ENCODE assay signal across 23 mouse cellular contexts in genomic region chr1:51126425-51126765, GRCm38 (mm10).
DNase-seq lines count a peak whose midpoint lies in the region; ATAC-seq and TF ChIP-seq lines count a peak whose summit lies in the region.
"Had no signal": no experiment of that assay in that cellular context is flagged by ENCODE, and none has a peak within 500 bp of the region (broad histone marks: within the 10 kb centered on the region; RNA-seq: fewer than 3 reads in every experiment).

No protein-coding gene starts in this region.

- H3K9me3 ChIP-seq in forebrain, postnatal 0 days (ENCODE audit: low read length), result no peaks in the 10 kb centered on the region
- H3K9me3 ChIP-seq: heart, embryonic 12.5 days; limb, embryonic 12.5 days; liver, embryonic 15.5 days; lung, embryonic 15.5 days; midbrain, embryonic 10.5 days; neural tube, embryonic 13.5 days had no signal

- no peak overlapping the region for H3K27ac ChIP-seq in forebrain, postnatal 0 days (ENCODE audit: low read depth, low read length)
- H3K27ac ChIP-seq: gastrocnemius, adult 2 months; heart, adult 2 months; hindbrain, embryonic 14.5 days; limb, embryonic 12.5 days; liver, embryonic 15.5 days; lung, embryonic 15.5 days; midbrain, embryonic 10.5 days had no signal

- H3K9ac ChIP-seq in forebrain, postnatal 0 days, result no peak overlapping the region
- H3K9ac ChIP-seq: heart, embryonic 12.5 days; hindbrain, embryonic 14.5 days; limb, embryonic 12.5 days; liver, embryonic 15.5 days; lung, embryonic 15.5 days; neural tube, embryonic 13.5 days had no signal

- H3K4me1 ChIP-seq in forebrain, postnatal 0 days (ENCODE audit: insufficient read depth), result no peaks in the 10 kb centered on the region
- H3K4me1 ChIP-seq: heart, embryonic 12.5 days; liver, embryonic 15.5 days; lung, embryonic 15.5 days; midbrain, embryonic 10.5 days had no signal

- ATAC-seq in CD4-positive, CD25-positive, alpha-beta regulatory T cell, adult 4 months, result no peak
- peak; percentile 88 for ATAC-seq in forebrain, postnatal 0 days
- ATAC-seq: intestine, postnatal 0 days had no signal

- no peak for TF ChIP-seq POLR2A in brain, embryonic 14.5 days (IDR thresholded peaks at IDR 0.05; ENCODE audit: borderline replicate concordance, extremely low read depth, insufficient read depth, insufficient read length, poor library complexity, severe bottlenecking)

- H3K36me3 ChIP-seq in forebrain, postnatal 0 days (ENCODE audit: insufficient read depth), result no peaks in the 10 kb centered on the region
- H3K36me3 ChIP-seq: heart, embryonic 12.5 days; limb, embryonic 12.5 days; liver, embryonic 15.5 days; lung, embryonic 15.5 days; midbrain, embryonic 10.5 days; neural tube, embryonic 13.5 days had no signal

- peak; percentile 1 for DNase-seq in CD4-positive, CD25-positive, alpha-beta regulatory T cell, adult 2 months (ENCODE audit: low read depth, low spot score)
- DNase-seq in 3T3-L1 (ENCODE audit: low read depth, low spot score), result peak; percentile 37
- peak; percentile 64 for DNase-seq in brain, embryonic 14.5 days (ENCODE audit: low read depth)
- DNase-seq in forebrain, postnatal 0 days, result peak; percentile 34
- no peak for DNase-seq in embryo, embryonic 10.5 days (ENCODE audit: low spot score)
- no peak for DNase-seq in T-cell, adult 2 months (ENCODE audit: low spot score)
- DNase-seq: adrenal gland, postnatal 25 days; cerebellum, adult 18-20 months; cerebellum, postnatal 10 days; gastrocnemius, adult 2 months; gastrocnemius, postnatal 36 days; heart, adult 2 months; kidney, postnatal 14 days; layer of hippocampus, adult 9-11 months had no signal

- TF ChIP-seq CTCF in brain, embryonic 14.5 days (IDR thresholded peaks at IDR 0.05; ENCODE audit: borderline replicate concordance, extremely low read depth, insufficient read depth, insufficient read length), result no peak
- TF ChIP-seq CTCF in forebrain, postnatal 0 days (IDR thresholded peaks at IDR 0.05; ENCODE audit: low read depth), result no peak

- no peak overlapping the region for H3K4me2 ChIP-seq in forebrain, postnatal 0 days (ENCODE audit: low read depth)
- H3K4me2 ChIP-seq: heart, embryonic 12.5 days; hindbrain, embryonic 14.5 days; limb, embryonic 12.5 days; liver, embryonic 15.5 days; lung, embryonic 15.5 days; neural tube, embryonic 13.5 days had no signal

- WGBS in forebrain, postnatal 0 days, result 24% methylated on average over 5 of the region's 5 CpGs

- no peak overlapping the region for H3K4me3 ChIP-seq in forebrain, postnatal 0 days (ENCODE audit: low read depth, low read length)
- H3K4me3 ChIP-seq: gastrocnemius, adult 2 months; heart, adult 2 months; heart, embryonic 12.5 days; limb, embryonic 12.5 days; liver, embryonic 15.5 days; lung, embryonic 15.5 days; midbrain, embryonic 10.5 days; neural tube, embryonic 13.5 days had no signal

- H3K27me3 ChIP-seq in forebrain, postnatal 0 days (ENCODE audit: insufficient read depth, low read length), result no peaks in the 10 kb centered on the region
- H3K27me3 ChIP-seq: heart, embryonic 12.5 days; limb, embryonic 12.5 days; liver, embryonic 15.5 days; lung, embryonic 15.5 days; neural tube, embryonic 13.5 days had no signal

Comparison
In these comparisons a context has a peak if more than half of its experiments do, and no peak if none do; other contexts are left out.
1. DNase-seq: peak in CD4-positive, CD25-positive, alpha-beta regulatory T cell, adult 2 months (single experiment), 3T3-L1 (single experiment), brain, embryonic 14.5 days (single experiment) and forebrain, postnatal 0 days (single experiment); none in embryo, embryonic 10.5 days (single experiment) and T-cell, adult 2 months (single experiment).